Mouse (Mus musculus): Measurements from ENCODE around the gene Gm42421. TPM values are rescaled to one million over a fixed set of nuclear protein-coding genes. Genes with fewer than 3 reads are reported as not detected.
A peak's percentile ranks its signal among the peaks of the same experiment; 100 is the strongest.

Gene Gm42421
- 1 to 10 TPM in 1 of 2 experiments, under 1 TPM in 1; 0.80 to 3.3 TPM for total RNA-seq (2021)
- long read RNA-seq, partial matches to known transcripts: 0 of 1 reads
- long read RNA-seq, other reads (novel, unspliced or antisense): 1 of 1 reads

DNA sequence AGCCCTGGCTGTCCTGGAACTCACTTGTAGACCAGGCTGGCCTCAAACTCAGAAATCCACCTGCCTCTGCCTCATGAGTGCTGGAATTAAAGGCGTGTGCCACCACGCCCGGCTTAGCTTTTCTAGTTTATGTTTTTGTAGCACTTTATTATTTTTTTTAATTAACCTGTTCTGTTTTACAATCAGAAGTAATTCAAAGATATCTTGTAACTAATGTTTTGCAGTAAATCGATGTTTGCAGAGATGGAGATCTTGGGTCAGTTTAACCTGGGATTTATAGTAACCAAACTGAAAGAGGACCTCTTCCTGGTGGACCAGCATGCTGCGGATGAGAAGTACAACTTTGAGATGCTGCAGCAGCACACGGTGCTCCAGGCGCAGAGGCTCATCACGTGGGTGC lies at the start of gene Gm42421:
Gm42421 (plus strand) TSS at position 301 of the 400 bp plus-strand sequence.
- no peak for DNase-seq (ENCODE audit: low spot score in 2 of 2)

GRCm38 (mm10) chr5:143885274-143885673 lies 42.7 kb upstream of the Gm42421 start:
- DNase-seq (ENCODE audit: low spot score in 2 of 2): no peak

- no peak for DNase-seq (ENCODE audit: low spot score in 2 of 2)
Observed at GRCm38 (mm10) chr5:143890741-143891140, 37.2 kb upstream of the Gm42421 start.

- peak; percentile 28 to 39 for DNase-seq (ENCODE audit: low spot score in 2 of 2)
Observed at GRCm38 (mm10) chr5:143892255-143892886, 35.6 kb upstream of the Gm42421 start.

DNA sequence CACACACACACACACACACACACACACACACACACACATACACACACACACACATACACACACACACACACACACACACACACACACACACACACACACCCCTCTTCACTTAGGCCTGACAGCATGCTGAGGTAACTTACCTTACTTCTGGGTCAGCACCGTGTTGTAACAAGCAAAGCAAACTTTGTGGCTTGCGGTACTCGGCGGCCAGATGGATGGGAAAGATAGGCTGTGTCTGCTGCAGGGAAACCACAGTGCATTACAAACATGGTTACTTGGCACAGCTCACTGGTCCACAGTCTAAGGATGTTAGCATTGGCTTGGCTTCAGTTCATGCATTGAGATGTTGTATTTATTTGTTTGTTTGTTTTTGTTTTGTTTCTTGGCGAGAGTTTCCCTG lies 34.6 kb upstream of the Gm42421 start:
- DNase-seq (ENCODE audit: low spot score in 2 of 2): no peak

- DNase-seq (ENCODE audit: low spot score in 2 of 2): no peak
Observed at GRCm38 (mm10) chr5:143897635-143898330, 30.2 kb upstream of the Gm42421 start, which contains the start of gene Ankrd61. Gene Ankrd61, minus strand, starts transcription at chr5:143897685.

DNA sequence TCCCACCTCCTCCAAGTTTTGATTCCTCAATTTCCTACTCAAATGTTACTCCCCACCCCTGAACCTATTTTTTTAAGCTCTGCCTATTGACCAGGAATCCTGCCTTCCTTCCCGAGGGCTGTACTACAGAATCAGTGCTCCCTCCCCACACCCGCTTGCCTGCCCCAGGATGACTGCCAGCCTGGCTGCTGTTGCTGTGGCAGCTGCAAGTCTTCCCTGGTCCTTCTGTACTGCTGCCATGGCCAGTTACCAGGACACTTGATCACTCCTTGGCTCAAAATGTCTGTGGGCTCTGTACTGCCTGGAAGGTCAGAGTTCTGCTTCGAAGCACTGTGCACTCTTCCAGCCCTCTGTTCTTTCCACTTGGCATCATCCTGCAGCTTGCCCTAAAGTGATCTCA lies 25.9 kb upstream of the Gm42421 start:
- DNase-seq (ENCODE audit: low spot score in 2 of 2): peak; percentile 38 to 54

GRCm38 (mm10) chr5:143903813-143904212 lies 24.2 kb upstream of the Gm42421 start:
- DNase-seq (ENCODE audit: low spot score in 2 of 2): no peak

DNA sequence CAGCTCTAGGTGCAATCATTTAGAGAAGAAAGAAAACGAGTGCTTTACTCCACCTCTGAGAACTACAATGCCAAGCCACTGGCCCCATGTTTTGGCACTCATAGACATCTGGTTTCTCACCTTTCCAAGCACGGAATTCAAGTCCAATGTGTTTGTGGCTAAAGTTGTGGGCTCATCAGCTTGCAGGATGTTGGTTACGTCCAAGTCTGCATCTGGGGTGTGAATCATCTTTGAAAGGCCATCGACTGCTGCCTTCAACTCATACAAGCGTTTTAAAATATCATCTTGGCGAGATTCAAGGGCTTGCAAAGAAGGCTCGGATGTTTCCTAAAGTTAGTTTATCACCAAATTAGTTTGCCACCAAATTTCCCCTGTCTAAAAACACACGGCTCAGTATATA lies 21.5 kb upstream of the Gm42421 start:
- DNase-seq (ENCODE audit: low spot score in 2 of 2): no peak

- DNase-seq (ENCODE audit: low spot score in 2 of 2): no peak
Observed at GRCm38 (mm10) chr5:143908926-143909325, 19.0 kb upstream of the Gm42421 start.

DNA sequence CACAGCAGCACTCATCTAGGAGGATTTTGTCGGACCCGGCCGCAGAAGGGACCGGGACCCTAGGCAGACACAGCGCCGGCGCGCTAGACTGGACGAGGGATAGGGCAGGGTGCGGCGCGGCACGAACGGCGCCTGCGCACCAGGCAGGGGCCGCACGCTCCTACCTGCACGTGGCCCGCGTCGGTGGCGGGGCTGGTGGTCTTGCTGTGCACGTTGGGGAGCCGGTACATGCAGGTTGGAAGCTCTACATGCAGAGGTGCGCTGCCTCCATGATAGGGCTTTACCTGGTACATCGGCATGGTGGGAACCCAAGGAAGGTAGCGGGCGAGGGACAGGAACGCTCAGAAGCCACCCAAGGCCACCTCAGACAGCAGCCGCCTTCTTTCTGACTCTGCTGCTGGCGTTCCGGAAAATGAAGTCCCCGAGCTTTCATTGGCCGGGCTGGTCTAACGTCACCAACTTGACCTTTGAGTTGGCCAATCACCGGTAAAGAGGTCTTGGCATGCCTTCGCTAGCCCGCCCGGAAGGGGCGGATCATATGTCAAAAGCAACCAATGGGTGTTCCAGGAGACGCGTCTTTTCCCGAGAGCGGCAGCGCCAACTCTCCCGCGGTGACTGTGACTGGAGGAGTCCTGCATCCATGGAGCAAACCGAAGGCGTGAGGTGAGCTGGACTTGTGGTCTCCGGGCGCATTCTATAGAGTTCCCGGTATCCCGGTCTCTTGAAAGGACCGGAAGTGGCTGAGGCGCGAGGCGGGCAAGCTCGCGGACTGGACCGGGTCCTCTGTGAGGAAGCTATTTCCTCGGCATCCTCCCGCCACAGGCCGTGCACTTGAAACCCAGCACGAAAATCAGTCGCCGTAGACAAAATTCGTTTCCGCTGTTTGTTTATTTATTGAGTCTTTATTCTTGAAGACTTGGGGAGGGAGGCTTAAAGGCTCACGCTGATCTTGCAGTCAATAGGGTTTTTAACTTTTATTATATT lies 18.3 kb upstream of the Gm42421 start, which contains the start of the genes Aimp2 and Pms2:
Aimp2 (minus strand) TSS at position 431 of the 984 bp plus-strand sequence.
Pms2 (plus strand) TSS at position 548 of the 984 bp plus-strand sequence.
- peak; percentile 95 to 96 for DNase-seq (ENCODE audit: low spot score in 2 of 2)

DNA sequence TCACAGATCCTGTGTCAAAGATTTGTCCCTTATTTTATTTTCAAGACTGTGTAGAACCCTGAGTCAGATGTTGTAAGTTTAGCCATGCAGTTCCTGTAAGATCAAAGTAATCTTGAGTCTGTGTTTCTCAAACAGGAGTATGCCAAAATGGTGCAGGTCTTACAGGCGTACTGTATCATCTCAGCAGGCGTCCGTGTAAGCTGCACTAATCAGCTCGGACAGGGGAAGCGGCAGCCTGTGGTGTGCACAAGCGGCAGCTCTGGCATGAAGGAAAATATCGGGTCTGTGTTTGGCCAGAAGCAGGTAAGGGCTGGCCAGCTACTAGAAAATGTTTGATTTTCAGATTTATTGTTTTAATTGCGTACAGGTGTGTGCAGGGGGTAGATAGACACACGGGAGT lies 11.8 kb upstream of the Gm42421 start:
- DNase-seq (ENCODE audit: low spot score in 2 of 2): no peak

GRCm38 (mm10) chr5:143917418-143917817 lies 10.6 kb upstream of the Gm42421 start:
- peak in 1 of 2 experiments; percentile 28 for DNase-seq (ENCODE audit: low spot score in 2 of 2)

- no peak for DNase-seq (ENCODE audit: low spot score in 2 of 2)
Observed at GRCm38 (mm10) chr5:143918120-143918519, 9.9 kb upstream of the Gm42421 start.

DNA sequence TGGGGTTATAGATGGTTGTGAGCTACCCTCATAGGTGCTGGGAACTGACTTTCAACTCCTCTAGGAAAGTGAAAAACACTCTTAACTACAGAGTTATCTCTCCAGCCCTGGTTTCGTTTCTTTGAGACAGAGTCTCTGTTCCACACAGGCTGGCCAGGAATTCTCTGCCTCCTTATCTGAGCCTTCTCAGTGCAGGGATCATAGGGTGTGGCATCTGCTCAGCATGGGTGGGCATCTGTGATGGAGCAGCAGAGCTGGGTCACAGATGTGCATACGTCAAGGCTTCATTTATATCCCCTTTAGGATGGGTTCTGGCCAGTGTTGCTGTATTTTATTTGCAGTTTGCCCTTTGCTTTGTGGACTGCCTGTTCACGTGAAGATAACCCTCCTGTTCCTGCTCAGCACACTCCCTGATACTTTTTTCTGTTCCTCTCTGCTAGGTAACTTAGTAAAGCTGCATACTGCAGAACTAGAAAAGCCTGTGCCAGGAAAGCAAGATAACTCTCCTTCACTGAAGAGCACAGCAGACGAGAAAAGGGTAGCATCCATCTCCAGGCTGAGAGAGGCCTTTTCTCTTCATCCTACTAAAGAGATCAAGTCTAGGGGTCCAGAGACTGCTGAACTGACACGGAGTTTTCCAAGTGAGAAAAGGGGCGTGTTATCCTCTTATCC lies 3.1 kb upstream of the Gm42421 start:
- DNase-seq (ENCODE audit: low spot score in 2 of 2): no peak

- DNase-seq (ENCODE audit: low spot score in 2 of 2): no peak
Observed at GRCm38 (mm10) chr5:143929291-143929690, 1.3 kb downstream of the Gm42421 start.

GRCm38 (mm10) chr5:143930656-143931055 lies 2.7 kb downstream of the Gm42421 start:
- no peak for DNase-seq (ENCODE audit: low spot score in 2 of 2)

DNA sequence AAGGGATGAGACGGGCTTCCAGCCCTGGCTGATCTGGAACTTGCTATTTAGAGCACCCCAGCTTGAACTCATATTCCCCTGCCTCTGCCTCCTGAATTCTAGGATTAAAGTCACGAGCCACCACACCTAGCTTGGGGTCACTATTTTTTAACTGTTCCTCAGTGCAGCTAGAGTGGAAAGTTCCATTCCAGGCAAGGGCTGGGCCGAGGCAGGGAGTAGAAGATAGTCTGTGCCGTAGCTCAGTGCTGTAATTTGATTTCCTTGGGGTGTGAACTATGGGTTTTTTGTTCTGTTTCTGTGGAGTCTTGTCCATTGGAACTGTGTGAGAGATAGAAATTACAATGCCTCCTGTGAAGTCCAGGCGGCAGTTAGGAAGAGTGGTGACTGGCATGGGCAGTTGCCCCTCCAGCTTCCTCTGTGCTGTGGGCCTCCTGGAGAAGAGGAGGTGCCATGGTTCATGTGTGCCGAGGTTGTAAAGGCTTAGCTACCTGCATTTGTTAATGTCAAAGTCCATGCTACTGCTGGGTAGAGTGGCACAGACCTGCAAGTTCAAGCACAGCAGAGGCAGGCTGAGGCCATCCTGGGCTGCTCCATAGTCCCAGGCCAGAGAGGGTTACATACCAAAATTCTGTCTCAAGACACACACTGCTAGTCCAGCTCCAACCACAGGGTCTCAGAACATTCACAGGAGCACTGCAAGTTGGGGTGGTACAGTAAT lies 4.0 kb downstream of the Gm42421 start:
- no peak for DNase-seq (ENCODE audit: low spot score in 2 of 2)

DNA sequence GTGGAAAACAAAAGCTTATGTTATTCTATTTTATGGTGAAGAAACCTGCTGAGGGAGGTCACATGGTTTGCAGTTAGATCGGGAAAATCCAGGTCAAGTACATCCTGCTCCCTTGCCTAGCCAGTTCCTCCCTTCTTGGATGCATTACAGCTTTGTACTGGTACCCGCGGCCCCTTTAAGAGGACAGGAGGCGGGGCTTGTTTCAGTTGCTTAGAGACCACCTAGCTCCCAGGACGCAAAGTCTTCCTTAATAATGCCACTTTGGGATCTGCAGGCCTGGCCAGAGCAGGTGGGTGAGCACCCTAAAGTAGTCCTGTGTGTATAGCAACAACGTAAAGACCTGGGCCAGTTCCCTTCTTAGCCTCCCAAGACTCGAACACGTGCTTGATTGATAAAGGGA lies 4.9 kb downstream of the Gm42421 start, which contains the start of gene Rsph10b:
Rsph10b (plus strand) TSS at position 205 of the 400 bp plus-strand sequence.
- peak; percentile 40 to 47 for DNase-seq (ENCODE audit: low spot score in 2 of 2)

GRCm38 (mm10) chr5:143933414-143933813 lies 5.4 kb downstream of the Gm42421 start:
- peak in 1 of 2 experiments; percentile 33 for DNase-seq (ENCODE audit: low spot score in 2 of 2)

Measured in layer of hippocampus, postnatal 10 days (tissue).